Mouse (Mus musculus): ENCODE data around the gene Rsph6a. TPM values are rescaled to one million over a fixed set of nuclear protein-coding genes. Genes with fewer than 3 reads are reported as not detected.

Gene Rsph6a
- polyA plus RNA-seq, 1 experiment, result 0.04 TPM

DNA sequence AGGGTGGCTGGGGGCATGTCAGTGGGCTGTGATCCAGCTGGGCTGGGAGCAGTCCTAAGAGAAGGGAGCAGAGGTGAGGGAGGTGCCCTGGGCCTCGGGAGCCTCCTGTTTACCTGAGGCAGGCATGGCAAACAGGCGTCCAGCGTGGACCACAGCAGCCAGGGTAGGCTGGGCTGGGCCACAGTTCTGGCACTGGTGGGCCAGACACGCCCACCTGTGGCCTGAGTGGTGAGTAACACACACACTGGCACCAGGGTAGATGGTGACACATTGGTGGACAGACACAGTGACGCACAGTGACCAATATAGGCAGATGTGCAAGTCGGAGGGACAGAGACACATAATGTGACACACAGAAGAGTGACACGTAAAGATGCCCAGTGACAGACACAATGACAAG is 43.9 kb upstream of the Rsph6a start:
- Histone ChIP-seq H3K27me3 (ENCODE audit: control insufficient read depth, insufficient read depth, insufficient read length) (no peaks in the 10 kb centered on the region), H3K36me3 (ENCODE audit: control insufficient read depth, insufficient read depth) (no peaks in the 10 kb centered on the region), H3K79me2 (ENCODE audit: control insufficient read depth, insufficient read depth) (peaks cover 7% of the 10 kb centered on the region), H3K4me3 (no peak overlapping the region), H3K4me2 (ENCODE audit: low read depth) (no peak overlapping the region), H3ac (ENCODE audit: control insufficient read depth, insufficient read length) (no peak overlapping the region)
- TF ChIP-seq MYOD1 (IDR thresholded peaks at IDR 0.05; ENCODE audit: control insufficient read depth in 1 of 3, insufficient read length in 2 of 3, low read depth in 2 of 3) (peak in 1 of 3 experiments; percentile 56), SRF (IDR thresholded peaks at IDR 0.05; ENCODE audit: control insufficient read depth, insufficient read length, low read depth) (no peak), CEBPB (IDR thresholded peaks at IDR 0.05; ENCODE audit: insufficient read depth, poor library complexity, severe bottlenecking) (no peak), REST (IDR thresholded peaks at IDR 0.05; ENCODE audit: insufficient read depth, insufficient read length) (no peak), MAX (IDR thresholded peaks at IDR 0.05; ENCODE audit: low read depth) (no peak), MYOG (IDR thresholded peaks at IDR 0.05; ENCODE audit: control insufficient read depth in 1 of 3, insufficient read depth in 1 of 3, insufficient read length in 2 of 3, low read depth in 2 of 3) (peak in 2 of 3 experiments; percentile 14 to 17)

DNA sequence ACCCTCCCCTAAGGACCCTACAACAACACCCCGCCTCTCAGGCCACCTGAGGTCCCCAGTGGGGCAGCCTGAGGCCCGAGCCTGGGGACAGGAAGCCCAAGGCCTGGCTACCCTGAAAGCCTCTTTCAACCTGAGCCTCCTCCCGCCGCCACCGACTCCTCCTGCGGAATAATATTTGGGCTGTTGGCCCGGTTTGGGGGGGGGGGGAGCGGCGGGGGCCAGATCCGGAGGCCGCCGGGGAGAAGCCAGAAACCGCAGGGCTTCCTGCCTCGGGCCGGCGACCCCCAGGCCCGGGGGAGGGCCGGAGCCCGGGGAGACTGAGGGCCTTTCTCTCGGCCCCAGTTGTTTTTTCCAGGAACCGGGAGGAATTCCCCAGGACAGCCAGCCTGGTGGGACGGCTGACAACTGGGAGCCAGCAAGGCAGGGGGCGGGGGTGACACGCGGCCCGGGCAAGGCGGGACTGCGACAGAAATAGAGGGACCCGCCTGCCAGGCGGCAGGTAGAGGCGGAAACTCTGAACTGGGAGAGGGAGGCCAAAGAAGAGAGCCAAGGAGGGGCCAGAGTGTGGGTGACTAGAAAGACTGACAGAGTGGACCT is 42.4 kb upstream of the Rsph6a start:
- no peaks in the 10 kb centered on the region for H3K36me3 ChIP-seq (ENCODE audit: control insufficient read depth, insufficient read depth)
- H3K4me3 ChIP-seq, result no peak overlapping the region

DNA sequence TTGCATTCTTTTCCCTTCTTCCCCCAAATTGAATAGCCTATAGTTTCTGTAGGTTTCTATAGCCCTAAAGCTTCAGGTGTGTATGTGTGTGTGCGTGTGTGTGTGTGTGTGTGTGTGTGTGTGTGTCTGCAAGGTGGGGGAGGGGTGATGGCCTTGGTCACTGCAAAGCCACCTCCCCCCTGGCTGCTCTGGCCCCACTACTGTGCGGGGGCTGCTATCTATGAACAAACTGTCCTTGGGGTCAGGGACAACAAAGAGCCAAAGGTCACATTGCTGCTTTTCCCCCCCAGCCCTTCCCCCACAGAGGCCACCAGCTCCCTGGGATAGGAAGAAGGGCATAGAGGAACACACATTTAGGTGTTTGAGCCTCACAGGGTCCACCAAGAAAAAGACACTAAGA is 41.6 kb upstream of the Rsph6a start:
- no peaks in the 10 kb centered on the region for H3K79me2 ChIP-seq (ENCODE audit: control insufficient read depth, insufficient read depth)
- H3K27me3 ChIP-seq (ENCODE audit: control insufficient read depth, insufficient read depth, insufficient read length), result no peaks in the 10 kb centered on the region
- H3K36me3 ChIP-seq (ENCODE audit: control insufficient read depth, insufficient read depth), result no peaks in the 10 kb centered on the region
- H3K4me3 ChIP-seq, result no peak overlapping the region
- H3ac ChIP-seq (ENCODE audit: control insufficient read depth, insufficient read length), result no peak overlapping the region
- no peak overlapping the region for H3K4me2 ChIP-seq (ENCODE audit: low read depth)
- no peak for TF ChIP-seq E2F4 (IDR thresholded peaks at IDR 0.05; ENCODE audit: insufficient read depth)
- no peak for TF ChIP-seq CEBPB (IDR thresholded peaks at IDR 0.05; ENCODE audit: insufficient read depth, poor library complexity, severe bottlenecking)
- TF ChIP-seq SRF (IDR thresholded peaks at IDR 0.05; ENCODE audit: control insufficient read depth, insufficient read length, low read depth), result no peak
- TF ChIP-seq MYOD1 (IDR thresholded peaks at IDR 0.05; ENCODE audit: control insufficient read depth in 1 of 3, insufficient read length in 2 of 3, low read depth in 2 of 3), result no peak
- no peak for TF ChIP-seq POLR2A (IDR thresholded peaks at IDR 0.05; ENCODE audit: insufficient read length, low read depth)
- no peak for TF ChIP-seq TCF3 (IDR thresholded peaks at IDR 0.05; ENCODE audit: insufficient read length, low read depth)
- TF ChIP-seq MYOG (IDR thresholded peaks at IDR 0.05; ENCODE audit: control insufficient read depth in 1 of 3, insufficient read depth in 1 of 3, insufficient read length in 2 of 3, low read depth in 2 of 3), result no peak
- no peak for TF ChIP-seq MAX (IDR thresholded peaks at IDR 0.05; ENCODE audit: low read depth)
- TF ChIP-seq TCF12 (IDR thresholded peaks at IDR 0.05; ENCODE audit: insufficient read depth, poor library complexity, severe bottlenecking), result no peak
- no peak for TF ChIP-seq USF1 (IDR thresholded peaks at IDR 0.05; ENCODE audit: low read depth)
- no peak for TF ChIP-seq POLR2AphosphoS2 (IDR thresholded peaks at IDR 0.05; ENCODE audit: insufficient read length, low read depth)
- TF ChIP-seq REST (IDR thresholded peaks at IDR 0.05; ENCODE audit: insufficient read depth, insufficient read length), result no peak

More for the DNA sequence above, 42.4 kb upstream of the Rsph6a start:
- no peaks in the 10 kb centered on the region for H3K27me3 ChIP-seq (ENCODE audit: control insufficient read depth, insufficient read depth, insufficient read length)
- H3K4me2 ChIP-seq (ENCODE audit: low read depth), result peak overlapping the region; percentile 34
- no peak for TF ChIP-seq MYOD1 (IDR thresholded peaks at IDR 0.05; ENCODE audit: control insufficient read depth in 1 of 3, insufficient read length in 2 of 3, low read depth in 2 of 3)
- TF ChIP-seq MAX (IDR thresholded peaks at IDR 0.05; ENCODE audit: low read depth), result no peak
- no peak for TF ChIP-seq SRF (IDR thresholded peaks at IDR 0.05; ENCODE audit: control insufficient read depth, insufficient read length, low read depth)
- TF ChIP-seq MYOG (IDR thresholded peaks at IDR 0.05; ENCODE audit: control insufficient read depth in 1 of 3, insufficient read depth in 1 of 3, insufficient read length in 2 of 3, low read depth in 2 of 3), result no peak
- TF ChIP-seq TCF12 (IDR thresholded peaks at IDR 0.05; ENCODE audit: insufficient read depth, poor library complexity, severe bottlenecking), result no peak
- no peak for TF ChIP-seq TCF3 (IDR thresholded peaks at IDR 0.05; ENCODE audit: insufficient read length, low read depth)
- no peak for TF ChIP-seq POLR2AphosphoS2 (IDR thresholded peaks at IDR 0.05; ENCODE audit: insufficient read length, low read depth)
- no peak for TF ChIP-seq REST (IDR thresholded peaks at IDR 0.05; ENCODE audit: insufficient read depth, insufficient read length)
- TF ChIP-seq POLR2A (IDR thresholded peaks at IDR 0.05; ENCODE audit: insufficient read length, low read depth), result no peak
- no peak for TF ChIP-seq CEBPB (IDR thresholded peaks at IDR 0.05; ENCODE audit: insufficient read depth, poor library complexity, severe bottlenecking)
- no peak for TF ChIP-seq E2F4 (IDR thresholded peaks at IDR 0.05; ENCODE audit: insufficient read depth)
- TF ChIP-seq USF1 (IDR thresholded peaks at IDR 0.05; ENCODE audit: low read depth), result no peak
- H3K79me2 ChIP-seq (ENCODE audit: control insufficient read depth, insufficient read depth), result no peaks in the 10 kb centered on the region
- no peak overlapping the region for H3ac ChIP-seq (ENCODE audit: control insufficient read depth, insufficient read length)

DNA sequence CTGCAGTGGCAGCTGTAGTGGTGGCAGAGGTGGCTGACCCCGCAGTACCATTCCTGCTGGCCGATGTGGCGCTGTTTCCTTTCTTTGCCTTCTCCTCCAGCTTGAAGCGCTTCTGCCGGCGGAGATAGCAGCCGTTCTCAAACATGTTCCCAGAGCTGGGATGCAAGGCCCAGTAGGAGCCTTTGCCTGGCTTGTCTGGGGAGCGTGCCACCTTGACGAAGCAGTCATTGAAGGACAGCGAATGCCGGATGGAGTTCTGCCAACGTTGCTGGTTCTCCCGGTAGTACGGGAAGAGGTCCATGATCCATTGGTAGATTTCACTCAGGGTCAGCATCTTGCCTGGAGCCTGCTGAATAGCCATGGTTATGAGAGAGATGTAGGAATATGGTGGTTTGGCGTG is 40.0 kb upstream of the Rsph6a start:
- H3K79me2 ChIP-seq (ENCODE audit: control insufficient read depth, insufficient read depth), result no peaks in the 10 kb centered on the region
- H3K27me3 ChIP-seq (ENCODE audit: control insufficient read depth, insufficient read depth, insufficient read length), result no peaks in the 10 kb centered on the region
- no peaks in the 10 kb centered on the region for H3K36me3 ChIP-seq (ENCODE audit: control insufficient read depth, insufficient read depth)
- TF ChIP-seq E2F4 (IDR thresholded peaks at IDR 0.05; ENCODE audit: insufficient read depth) (no peak), SRF (IDR thresholded peaks at IDR 0.05; ENCODE audit: control insufficient read depth, insufficient read length, low read depth) (no peak), TCF12 (IDR thresholded peaks at IDR 0.05; ENCODE audit: insufficient read depth, poor library complexity, severe bottlenecking) (no peak), POLR2A (IDR thresholded peaks at IDR 0.05; ENCODE audit: insufficient read length, low read depth) (no peak)
- H3K4me3 ChIP-seq, result no peak overlapping the region
- H3ac ChIP-seq (ENCODE audit: control insufficient read depth, insufficient read length), result no peak overlapping the region
- no peak overlapping the region for H3K4me2 ChIP-seq (ENCODE audit: low read depth)

DNA sequence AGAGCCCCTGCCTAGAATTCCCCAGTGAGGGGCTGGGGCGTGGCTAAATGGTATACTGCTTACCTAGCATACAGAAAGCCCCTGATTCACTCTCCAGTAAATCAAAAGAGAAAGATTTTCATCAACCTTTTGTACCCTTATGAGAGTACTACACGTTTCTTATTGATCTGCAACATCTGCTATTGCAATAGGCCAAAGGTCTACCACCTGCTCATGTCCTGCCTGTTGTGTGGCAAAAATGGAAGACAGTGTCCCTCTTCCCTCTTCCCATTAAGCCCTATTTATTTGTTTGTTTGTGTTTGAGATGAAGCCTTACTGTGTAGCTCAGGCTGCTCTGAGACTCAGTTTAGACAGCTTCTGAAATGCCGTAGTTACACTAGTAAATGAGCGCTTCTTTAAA is 38.4 kb upstream of the Rsph6a start:
- TF ChIP-seq MAX (IDR thresholded peaks at IDR 0.05; ENCODE audit: low read depth), result no peak
- TF ChIP-seq REST (IDR thresholded peaks at IDR 0.05; ENCODE audit: insufficient read depth, insufficient read length), result no peak
- TF ChIP-seq MYOG (IDR thresholded peaks at IDR 0.05; ENCODE audit: control insufficient read depth in 1 of 3, insufficient read depth in 1 of 3, insufficient read length in 2 of 3, low read depth in 2 of 3), result no peak
- no peak for TF ChIP-seq CEBPB (IDR thresholded peaks at IDR 0.05; ENCODE audit: insufficient read depth, poor library complexity, severe bottlenecking)
- TF ChIP-seq POLR2AphosphoS2 (IDR thresholded peaks at IDR 0.05; ENCODE audit: insufficient read length, low read depth), result no peak
- no peak for TF ChIP-seq E2F4 (IDR thresholded peaks at IDR 0.05; ENCODE audit: insufficient read depth)
- TF ChIP-seq USF1 (IDR thresholded peaks at IDR 0.05; ENCODE audit: low read depth), result no peak
- no peak for TF ChIP-seq TCF3 (IDR thresholded peaks at IDR 0.05; ENCODE audit: insufficient read length, low read depth)
- no peak for TF ChIP-seq MYOD1 (IDR thresholded peaks at IDR 0.05; ENCODE audit: control insufficient read depth in 1 of 3, insufficient read length in 2 of 3, low read depth in 2 of 3)
- TF ChIP-seq POLR2A (IDR thresholded peaks at IDR 0.05; ENCODE audit: insufficient read length, low read depth), result no peak
- no peak for TF ChIP-seq TCF12 (IDR thresholded peaks at IDR 0.05; ENCODE audit: insufficient read depth, poor library complexity, severe bottlenecking)
- no peak for TF ChIP-seq SRF (IDR thresholded peaks at IDR 0.05; ENCODE audit: control insufficient read depth, insufficient read length, low read depth)
- Histone ChIP-seq H3ac (ENCODE audit: control insufficient read depth, insufficient read length) (no peak overlapping the region), H3K4me2 (ENCODE audit: low read depth) (no peak overlapping the region), H3K79me2 (ENCODE audit: control insufficient read depth, insufficient read depth) (no peaks in the 10 kb centered on the region), H3K36me3 (ENCODE audit: control insufficient read depth, insufficient read depth) (no peaks in the 10 kb centered on the region), H3K27me3 (ENCODE audit: control insufficient read depth, insufficient read depth, insufficient read length) (no peaks in the 10 kb centered on the region), H3K4me3 (no peak overlapping the region)
